Mouse (Mus musculus) yolk sac, embryonic 10.5 days (tissue): ENCODE measurements around the gene Paqr4.

ENCODE experiments used
- DNase-seq: peaks from one replicate; pipeline ENCODE4 v3.0.0-alpha.2; 2017; ENCODE audit warnings: low spot score

Paqr4 gene

DNA sequence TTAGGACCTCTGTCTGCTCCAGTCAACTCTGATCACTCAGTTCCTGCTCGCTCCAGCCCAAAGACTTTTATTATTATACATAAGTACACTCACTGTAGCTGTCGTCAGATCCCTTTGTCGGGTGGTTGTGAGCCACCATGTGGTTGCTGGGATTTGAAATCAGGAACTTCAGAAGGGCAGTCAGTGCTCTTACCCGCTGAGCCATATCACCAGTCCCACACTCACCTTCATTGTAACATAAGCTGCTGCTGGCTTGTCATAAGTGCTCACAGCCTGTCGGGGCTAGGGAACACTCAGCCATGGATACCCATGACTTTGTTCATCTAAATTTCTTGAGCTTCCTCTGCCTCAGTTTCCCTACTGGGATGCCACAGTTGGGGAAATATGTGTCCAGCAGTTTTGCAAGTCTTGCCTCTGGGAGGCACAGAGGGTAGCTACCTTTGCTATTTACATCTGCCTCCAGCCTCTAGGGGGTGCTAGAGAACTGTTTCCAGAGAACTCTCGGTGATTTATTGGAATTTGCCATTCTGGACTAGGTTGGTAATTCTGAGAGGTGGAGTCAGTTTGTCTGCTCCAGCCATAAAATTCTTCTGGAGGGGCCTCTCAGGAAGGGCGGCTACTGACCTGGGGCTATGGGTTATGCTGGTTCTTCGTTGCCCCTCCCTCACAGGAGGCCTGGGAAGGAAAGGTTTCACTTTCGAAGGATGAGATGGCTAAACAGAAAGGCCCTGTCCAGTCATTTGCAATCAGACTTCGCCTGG lies 8.1 kb upstream of the Paqr4 start:
- peak; percentile 50 for DNase-seq

- no peak for DNase-seq
Observed at GRCm38 (mm10) chr17:23748026-23748425, 7.4 kb upstream of the Paqr4 start.

DNA sequence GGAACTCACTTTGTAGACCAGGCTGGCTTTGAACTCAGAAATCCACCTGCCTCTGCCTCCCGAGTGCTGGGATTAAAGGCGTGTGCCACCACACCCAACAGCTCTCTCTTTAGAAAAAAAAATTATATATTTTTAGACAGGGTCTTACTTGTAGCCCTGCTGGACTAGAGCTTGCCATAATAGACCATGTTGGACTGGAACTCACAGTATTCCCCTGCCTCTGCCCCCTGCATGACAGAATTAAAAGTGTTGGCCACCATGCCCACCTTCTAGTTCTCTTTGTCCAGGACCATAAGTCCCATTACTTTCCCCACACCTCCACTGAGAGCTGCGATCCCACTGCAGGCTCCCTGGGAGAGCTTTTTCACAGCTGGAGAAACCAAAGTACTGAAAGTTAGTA lies 6.8 kb upstream of the Paqr4 start:
- DNase-seq = no peak

DNA sequence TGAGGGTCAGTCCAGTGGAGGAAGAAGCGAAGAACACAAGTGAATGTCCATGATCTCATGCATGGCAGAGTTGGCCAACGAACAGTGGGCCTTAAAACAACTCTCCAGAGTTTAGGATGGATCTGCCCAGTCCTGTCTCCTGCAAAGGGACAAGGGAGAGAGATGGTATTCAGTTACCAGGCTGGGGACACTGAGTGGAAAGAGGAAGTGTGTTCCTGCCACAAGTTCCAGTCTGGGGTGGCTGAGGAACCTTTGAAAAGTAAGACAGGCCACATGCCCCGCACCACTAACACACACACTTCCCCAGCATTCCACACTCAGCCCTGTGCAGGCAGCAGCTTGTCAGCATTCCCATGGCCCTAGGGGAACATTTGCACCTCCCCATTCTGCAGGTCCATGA lies 6.1 kb upstream of the Paqr4 start:
- DNase-seq = no peak

DNA sequence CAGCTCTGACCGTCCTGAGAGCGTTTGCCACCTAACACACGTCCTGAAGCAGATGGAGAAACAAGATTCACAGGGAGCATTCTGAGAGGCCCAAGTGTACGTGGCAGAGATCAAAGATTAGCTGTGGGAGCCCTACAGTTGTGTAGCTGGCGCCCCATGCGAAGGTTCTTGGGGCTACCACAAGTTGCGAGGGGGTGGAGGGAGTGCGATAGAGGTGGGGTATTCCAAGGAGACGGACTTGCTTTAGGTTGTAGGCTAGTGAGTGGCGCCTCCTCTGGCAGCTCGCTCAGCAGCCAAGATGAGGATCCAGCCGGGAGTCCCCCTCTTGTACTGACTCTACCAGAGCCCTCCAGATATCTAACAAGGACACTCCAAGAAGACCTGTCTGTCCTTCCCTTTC lies 5.6 kb upstream of the Paqr4 start:
- no peak for DNase-seq

- DNase-seq = no peak
Observed at GRCm38 (mm10) chr17:23745301-23746251, 4.9 kb upstream of the Paqr4 start, which contains the start of gene Kremen2. TSS of gene Kremen2 (minus strand) at chr17:23745833.

DNA sequence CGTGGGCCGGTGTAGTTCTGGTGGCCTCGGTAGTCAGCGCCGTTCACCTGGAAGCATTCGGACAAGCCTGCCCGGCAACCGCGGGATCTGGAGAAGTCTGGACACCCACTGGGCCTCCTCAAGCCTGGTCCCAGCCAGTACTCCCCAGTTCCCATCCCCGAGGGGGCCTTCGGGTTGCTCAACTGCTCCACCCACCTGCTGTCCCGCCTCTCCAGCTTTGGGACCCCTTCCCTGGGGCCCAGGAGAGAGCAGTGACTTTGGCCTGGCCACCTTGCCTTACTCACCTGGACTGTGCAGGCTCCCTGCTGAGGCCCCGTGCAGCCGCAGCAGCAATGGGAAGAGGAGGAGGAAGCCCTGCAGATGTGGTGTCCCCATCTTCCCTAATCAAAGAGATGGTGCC lies 4.0 kb upstream of the Paqr4 start:
- DNase-seq = no peak

DNA sequence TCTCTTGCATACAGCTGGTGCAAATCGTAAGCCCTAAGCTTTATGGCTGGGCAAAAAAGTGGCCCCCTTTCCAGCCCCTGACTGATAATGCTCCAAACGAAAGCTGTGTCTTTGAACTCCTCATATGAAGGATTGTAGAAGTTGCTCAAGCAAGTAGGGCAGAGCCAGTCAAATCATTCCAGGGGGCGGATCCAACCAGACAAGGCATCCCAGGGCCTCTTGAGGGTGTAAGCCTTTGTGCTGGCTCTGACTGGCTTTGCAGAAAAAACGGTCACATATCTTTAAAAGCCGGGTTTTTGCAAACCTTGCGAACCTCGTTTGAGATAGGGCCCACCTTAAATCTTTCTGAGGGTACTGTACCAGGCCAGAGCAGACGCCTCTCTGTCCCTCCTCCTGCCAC lies 3.4 kb upstream of the Paqr4 start:
- DNase-seq = no peak

DNA sequence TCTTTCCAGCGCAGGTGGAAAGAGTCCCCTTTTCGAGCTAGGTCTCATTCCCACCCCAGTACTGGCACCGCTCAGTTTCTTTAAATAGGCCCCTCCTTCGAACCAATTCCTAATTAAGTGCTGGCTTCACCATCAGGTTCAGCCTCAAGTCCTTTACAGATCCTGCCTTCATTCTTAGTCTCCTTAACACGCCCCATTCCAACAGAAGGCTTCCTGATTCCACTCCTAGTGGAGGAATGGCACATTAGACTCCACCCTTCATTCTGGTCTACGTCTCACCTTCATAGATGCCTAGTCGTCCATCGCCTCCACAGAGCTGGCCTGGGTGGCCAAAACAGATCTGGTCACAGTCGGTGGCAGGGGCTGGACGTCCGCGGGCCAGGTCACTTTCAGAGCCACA lies 2.3 kb upstream of the Paqr4 start:
- DNase-seq = no peak

- DNase-seq = no peak
Observed at GRCm38 (mm10) chr17:23742210-23742793, 1.6 kb upstream of the Paqr4 start.

DNA sequence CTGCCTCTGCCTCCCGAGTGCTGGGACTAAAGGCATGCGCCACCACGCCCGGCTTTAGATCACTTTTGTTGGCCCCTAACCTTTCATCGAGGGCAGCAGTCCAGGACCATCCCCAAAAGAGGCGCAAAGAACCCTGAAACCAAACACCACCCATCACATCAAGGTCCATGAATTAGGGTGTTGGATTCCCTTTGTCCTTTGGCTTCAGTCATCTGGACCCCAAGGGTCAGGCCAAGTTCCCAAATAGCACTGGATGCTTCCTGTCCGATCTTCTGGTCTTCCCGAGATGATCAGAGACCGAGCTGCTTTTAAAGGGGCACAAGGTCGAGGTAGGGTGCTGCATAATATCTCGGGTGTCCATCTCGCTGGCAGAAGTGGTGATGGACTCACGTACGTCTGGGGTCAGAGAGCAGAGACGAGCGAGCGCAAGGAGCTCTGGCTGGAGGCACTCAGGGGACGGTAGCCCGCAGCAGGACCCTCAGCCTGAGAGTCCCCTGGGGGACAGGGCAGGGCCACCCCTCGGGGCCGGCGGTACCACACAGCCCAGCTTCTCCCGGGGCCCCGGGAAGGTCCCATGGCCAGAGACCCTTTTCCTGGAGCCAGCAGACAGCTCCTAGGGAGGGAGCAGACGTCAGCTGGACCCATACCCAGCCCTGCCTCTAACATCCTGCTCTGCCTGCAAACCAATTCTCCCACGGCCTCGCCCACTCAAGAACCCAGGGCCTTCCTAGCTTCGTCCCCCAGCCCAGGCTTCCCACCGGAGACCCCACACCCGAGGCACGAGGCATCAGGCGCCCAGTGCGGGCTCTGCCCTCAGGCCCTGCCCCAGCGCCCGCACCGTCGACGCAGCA lies 917 bp upstream of the Paqr4 start:
- no peak for DNase-seq

DNA sequence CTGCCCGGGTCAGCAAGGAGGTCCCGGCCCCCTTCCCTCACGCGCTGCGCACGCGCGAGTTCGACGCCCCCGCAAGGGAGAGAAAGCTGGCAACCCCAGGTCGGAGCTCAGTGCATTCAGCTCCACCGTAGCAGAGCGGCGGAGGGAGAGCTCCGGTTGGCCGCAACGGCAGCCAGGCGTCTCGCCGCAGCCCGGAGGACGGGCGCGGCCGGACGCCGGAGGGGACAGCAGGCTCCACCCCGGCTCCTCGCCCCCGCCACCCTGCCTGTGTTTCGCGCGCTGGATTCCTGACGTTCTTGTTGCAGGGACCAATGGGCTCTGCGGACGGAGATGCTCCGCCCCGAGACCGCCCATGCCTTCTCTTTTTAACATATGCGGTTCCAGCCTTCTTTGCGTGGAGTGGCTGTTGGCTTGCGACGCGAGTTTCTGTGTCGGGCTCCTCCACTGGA lies 507 bp downstream of the Paqr4 start:
- DNase-seq = peak; percentile 88

DNA sequence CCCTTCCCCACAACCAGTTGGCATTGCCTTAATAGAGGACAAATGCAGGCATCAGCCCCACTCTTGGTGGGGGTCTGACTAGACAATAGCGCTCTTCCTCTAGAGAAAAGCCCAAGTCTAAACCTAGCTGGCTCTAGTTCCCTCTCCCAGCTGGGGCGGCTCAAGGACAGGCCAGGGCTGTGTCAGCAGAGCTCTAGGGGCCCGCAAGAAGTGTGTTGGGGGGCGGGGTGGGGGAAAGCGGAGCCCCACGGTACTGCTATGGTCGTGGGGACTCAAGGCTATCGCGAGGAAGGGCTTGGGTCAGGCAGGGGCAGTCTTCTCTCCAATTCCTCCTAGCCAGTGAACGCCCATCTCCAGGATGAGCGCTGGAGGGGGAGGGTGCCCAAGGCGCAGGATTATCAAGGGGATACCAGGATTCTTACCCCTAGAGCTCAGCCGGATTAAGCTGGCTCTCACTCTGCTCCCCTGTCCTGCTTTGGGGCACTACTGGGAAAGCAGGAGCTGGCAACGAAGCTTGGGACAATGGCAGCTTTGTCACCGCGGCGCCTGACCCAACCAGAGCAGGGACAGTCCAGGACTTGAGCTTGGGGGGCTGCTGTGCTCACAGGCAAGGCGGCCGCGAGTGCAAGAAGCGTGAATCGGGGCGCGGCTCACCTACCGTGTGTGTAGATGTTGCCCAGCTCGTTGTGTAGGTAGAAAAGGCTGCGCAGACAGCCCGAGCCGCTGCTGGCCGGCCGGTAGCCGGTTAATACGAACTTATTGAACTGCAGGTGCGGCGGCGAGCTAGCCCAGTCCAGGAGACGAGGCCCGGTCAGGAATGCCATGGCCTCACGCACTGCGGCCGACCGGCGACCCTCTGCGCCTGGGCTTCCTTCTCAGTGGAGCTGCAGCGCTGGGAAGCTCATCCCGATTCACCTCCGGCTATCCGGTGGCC lies 1.2 kb downstream of the Paqr4 start:
- no peak for DNase-seq

DNA sequence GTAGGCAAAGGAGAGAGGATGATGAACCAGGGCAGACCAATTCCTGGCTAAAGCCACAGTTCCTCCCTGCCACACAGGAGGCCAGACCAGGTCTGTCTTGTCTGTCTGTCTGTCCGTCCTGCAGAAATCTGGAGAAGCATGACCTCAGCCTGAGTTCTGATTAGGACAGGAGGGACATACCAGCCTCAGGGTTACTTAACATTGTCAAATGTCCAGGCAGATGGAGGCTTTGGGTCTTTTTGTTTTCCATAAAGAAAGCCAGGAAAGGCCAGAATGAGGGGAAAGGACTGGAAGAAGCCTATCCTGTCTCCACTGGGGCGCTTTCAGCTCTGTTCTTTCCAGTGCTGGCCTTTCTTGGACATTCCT lies 1.8 kb downstream of the Paqr4 start:
- DNase-seq = no peak

DNA sequence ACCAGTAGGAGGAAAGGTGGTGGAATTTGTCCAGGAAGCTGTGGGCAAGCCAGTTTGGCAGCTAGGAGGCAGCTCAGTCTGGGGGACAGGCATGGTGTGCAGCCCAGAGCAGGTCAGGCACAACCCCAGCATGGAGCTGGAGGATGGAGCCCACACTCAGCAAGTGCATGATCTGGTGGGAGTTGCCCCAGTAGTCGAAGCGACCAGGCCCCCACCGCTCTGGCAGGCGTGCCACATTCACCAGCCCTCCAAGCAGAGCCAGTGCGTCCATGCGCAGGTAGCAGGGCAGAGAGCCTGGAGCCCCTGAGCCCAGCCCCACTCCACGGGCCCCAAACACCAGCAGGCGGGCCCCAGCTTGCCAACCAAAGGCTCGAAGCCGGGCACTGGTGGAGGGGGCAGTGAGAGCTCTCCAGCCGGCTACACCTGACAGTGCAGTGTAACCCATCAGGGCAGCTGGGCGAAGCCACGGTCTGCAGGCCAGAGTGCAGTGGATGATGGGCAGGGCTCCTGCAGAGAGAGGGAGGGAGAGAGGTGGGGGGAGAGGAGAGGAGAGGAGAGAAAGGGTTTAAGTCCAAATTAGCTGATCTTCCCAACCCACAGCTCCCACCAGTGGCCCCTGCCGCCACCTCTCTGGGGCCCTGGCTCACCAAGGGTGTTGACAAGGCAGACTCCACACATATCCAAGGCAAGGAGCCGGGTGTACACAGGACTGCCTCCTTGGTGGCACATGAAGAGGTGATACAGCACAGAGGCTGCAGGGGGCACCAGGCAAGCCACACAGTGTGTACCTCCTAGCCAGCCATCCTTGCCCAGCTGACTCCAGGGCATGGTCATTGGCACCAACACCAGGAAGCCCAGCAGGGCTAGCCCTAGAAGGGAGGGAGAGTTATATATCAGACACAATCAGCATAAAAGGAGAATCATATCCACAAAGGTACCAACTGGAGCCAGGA lies 2.9 kb downstream of the Paqr4 start:
- DNase-seq = no peak

- no peak for DNase-seq
Observed at GRCm38 (mm10) chr17:23734341-23734740, 6.3 kb downstream of the Paqr4 start.

DNA sequence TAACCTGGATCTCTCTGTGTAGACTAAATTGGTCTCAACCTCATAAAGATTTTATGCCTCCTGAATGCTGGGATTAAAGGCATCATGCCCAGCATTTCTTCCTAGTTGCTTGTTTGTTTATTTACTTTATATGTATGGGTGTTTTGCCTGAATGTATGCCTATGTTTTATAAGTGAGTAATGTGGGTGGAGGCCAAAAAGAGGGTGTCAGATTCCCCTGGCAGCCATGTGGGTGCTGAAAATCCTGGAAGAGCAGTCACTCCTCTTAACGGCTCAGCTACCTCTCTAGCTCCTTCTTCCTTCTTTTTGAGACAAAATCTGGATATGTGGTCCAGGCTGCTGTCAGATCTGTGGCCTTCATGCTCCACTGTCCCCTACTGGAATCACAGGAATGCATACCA lies 10.2 kb downstream of the Paqr4 start:
- DNase-seq = no peak

- peak; percentile 95 for DNase-seq
Observed at GRCm38 (mm10) chr17:23726758-23727142, 13.9 kb downstream of the Paqr4 start.

- DNase-seq = peak; percentile 94
Observed at GRCm38 (mm10) chr17:23725999-23726757, 14.5 kb downstream of the Paqr4 start, which contains the start of gene Pkmyt1. TSS of gene Pkmyt1 (plus strand) at chr17:23726336.
